Mouse (Mus musculus): Measurements from ENCODE around the gene Mfsd4a. TPM values are rescaled to one million over a fixed set of nuclear protein-coding genes. Genes with fewer than 3 reads are reported as not detected.
A peak's percentile ranks its signal among the peaks of the same experiment; 100 is the strongest.

Gene Mfsd4a
- polyA plus RNA-seq, 1 experiment from 2014 or later = 8.6 TPM

GRCm38 (mm10) chr1:132019876-132020275 is 48.0 kb downstream of the Mfsd4a start:
- no peaks in the 10 kb centered on the region for H3K27me3 ChIP-seq (ENCODE audit: control insufficient read depth, insufficient read depth, low read length)
- WGBS = 93% methylated on average over 7 of the region's 7 CpGs
- H3K9me3 ChIP-seq (ENCODE audit: control insufficient read depth, low read length) = no peaks in the 10 kb centered on the region
- peaks cover 26% of the 10 kb centered on the region for H3K36me3 ChIP-seq (ENCODE audit: control insufficient read depth, insufficient read depth, low read length)
- H3K27ac ChIP-seq (replicated peaks; ENCODE audit: low read depth, low read length) = no peak overlapping the region
- H3K4me1 ChIP-seq (ENCODE audit: control insufficient read depth, insufficient read depth, low read length) = no peaks in the 10 kb centered on the region
- ATAC-seq (ENCODE audit: insufficient number of reproducible peaks, low FRiP score, low TSS enrichment, low read depth) = no peak
- H3K4me3 ChIP-seq (ENCODE audit: low read depth, low read length) = no peak overlapping the region
- no peak overlapping the region for H3K4me2 ChIP-seq (ENCODE audit: low read depth, severe bottlenecking)
- no peak overlapping the region for H3K9ac ChIP-seq (ENCODE audit: low read length)
- no peak for DNase-seq (ENCODE audit: low spot score)

DNA sequence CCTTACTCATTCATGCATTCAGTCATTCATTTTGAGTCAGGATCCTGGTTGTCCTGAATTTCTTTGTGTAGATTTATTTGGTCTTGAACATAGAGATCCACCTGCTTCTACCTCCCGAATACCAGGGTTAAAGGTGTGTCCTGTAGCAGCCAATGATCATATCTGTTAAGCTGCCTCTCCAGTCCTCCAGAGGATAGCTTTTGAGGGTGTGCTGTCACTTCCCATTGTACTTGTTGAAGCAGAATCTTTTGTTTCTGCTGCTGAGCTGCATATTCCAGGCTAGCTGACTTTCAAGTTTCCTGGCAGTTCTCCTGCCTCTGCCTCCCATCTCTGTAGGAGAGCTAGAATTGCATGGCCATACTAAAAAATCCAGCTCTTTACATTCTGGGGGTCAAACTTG is 51.2 kb downstream of the Mfsd4a start:
- WGBS = 92% methylated on average over 1 of the region's 1 CpGs
- H3K27me3 ChIP-seq (ENCODE audit: control insufficient read depth, insufficient read depth, low read length) = no peaks in the 10 kb centered on the region
- H3K27ac ChIP-seq (replicated peaks; ENCODE audit: low read depth, low read length) = no peak overlapping the region
- H3K9me3 ChIP-seq (ENCODE audit: control insufficient read depth, low read length) = no peaks in the 10 kb centered on the region
- no peaks in the 10 kb centered on the region for H3K4me1 ChIP-seq (ENCODE audit: control insufficient read depth, insufficient read depth, low read length)
- H3K4me2 ChIP-seq (ENCODE audit: low read depth, severe bottlenecking) = no peak overlapping the region
- H3K4me3 ChIP-seq (ENCODE audit: low read depth, low read length) = no peak overlapping the region
- H3K36me3 ChIP-seq (ENCODE audit: control insufficient read depth, insufficient read depth, low read length) = peaks cover 17% of the 10 kb centered on the region
- no peak for ATAC-seq (ENCODE audit: insufficient number of reproducible peaks, low FRiP score, low TSS enrichment, low read depth)
- no peak for DNase-seq (ENCODE audit: low spot score)
- no peak overlapping the region for H3K9ac ChIP-seq (ENCODE audit: low read length)

GRCm38 (mm10) chr1:132014800-132015199 is 53.1 kb downstream of the Mfsd4a start:
- peaks cover 12% of the 10 kb centered on the region for H3K36me3 ChIP-seq (ENCODE audit: control insufficient read depth, insufficient read depth, low read length)
- no peak overlapping the region for H3K4me2 ChIP-seq (ENCODE audit: low read depth, severe bottlenecking)
- WGBS = 97% methylated on average over 1 of the region's 1 CpGs
- ATAC-seq (ENCODE audit: insufficient number of reproducible peaks, low FRiP score, low TSS enrichment, low read depth) = no peak
- no peak overlapping the region for H3K9ac ChIP-seq (ENCODE audit: low read length)
- DNase-seq (ENCODE audit: low spot score) = no peak
- H3K27me3 ChIP-seq (ENCODE audit: control insufficient read depth, insufficient read depth, low read length) = no peaks in the 10 kb centered on the region
- H3K9me3 ChIP-seq (ENCODE audit: control insufficient read depth, low read length) = no peaks in the 10 kb centered on the region
- no peak overlapping the region for H3K4me3 ChIP-seq (ENCODE audit: low read depth, low read length)
- no peaks in the 10 kb centered on the region for H3K4me1 ChIP-seq (ENCODE audit: control insufficient read depth, insufficient read depth, low read length)
- H3K27ac ChIP-seq (replicated peaks; ENCODE audit: low read depth, low read length) = no peak overlapping the region

- Histone ChIP-seq H3K4me1 (ENCODE audit: control insufficient read depth, insufficient read depth, low read length) (peaks cover 6% of the 10 kb centered on the region), H3K4me3 (ENCODE audit: low read depth, low read length) (no peak overlapping the region), H3K9me3 (ENCODE audit: control insufficient read depth, low read length) (no peaks in the 10 kb centered on the region), H3K27ac (replicated peaks; ENCODE audit: low read depth, low read length) (no peak overlapping the region), H3K27me3 (ENCODE audit: control insufficient read depth, insufficient read depth, low read length) (no peaks in the 10 kb centered on the region), H3K4me2 (ENCODE audit: low read depth, severe bottlenecking) (no peak overlapping the region), H3K36me3 (ENCODE audit: control insufficient read depth, insufficient read depth, low read length) (peaks cover 6% of the 10 kb centered on the region), H3K9ac (ENCODE audit: low read length) (no peak overlapping the region)
- 89% methylated on average over 8 of the region's 8 CpGs for WGBS
- no peak for DNase-seq (ENCODE audit: low spot score)
- ATAC-seq (ENCODE audit: insufficient number of reproducible peaks, low FRiP score, low TSS enrichment, low read depth) = no peak
Observed at GRCm38 (mm10) chr1:132012861-132013260, 55.0 kb downstream of the Mfsd4a start.

DNA sequence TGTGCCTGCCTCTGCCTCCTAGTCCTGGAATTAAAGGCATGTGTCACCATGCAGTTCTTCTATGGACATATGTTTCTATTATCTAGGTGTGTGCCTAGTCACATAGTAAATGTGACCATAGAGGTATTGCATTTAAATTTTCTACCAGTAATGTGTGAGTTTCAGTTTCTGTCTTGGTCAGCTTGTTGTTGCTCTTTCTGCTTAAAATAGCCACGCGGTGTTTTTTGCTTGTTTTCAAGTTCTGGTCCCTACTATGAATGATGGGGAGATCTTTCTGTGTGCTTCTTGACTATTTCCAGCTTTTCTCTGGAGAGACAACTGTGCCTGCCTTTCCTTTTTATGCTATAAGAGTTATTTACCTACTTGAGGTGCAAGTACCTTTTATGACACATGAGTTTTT is 56.1 kb downstream of the Mfsd4a start:
- Histone ChIP-seq H3K4me1 (ENCODE audit: control insufficient read depth, insufficient read depth, low read length) (peaks cover 6% of the 10 kb centered on the region), H3K27me3 (ENCODE audit: control insufficient read depth, insufficient read depth, low read length) (no peaks in the 10 kb centered on the region), H3K4me3 (ENCODE audit: low read depth, low read length) (no peak overlapping the region), H3K36me3 (ENCODE audit: control insufficient read depth, insufficient read depth, low read length) (peaks cover 4% of the 10 kb centered on the region; the same call in 1 of the 2 replicates), H3K9me3 (ENCODE audit: control insufficient read depth, low read length) (no peaks in the 10 kb centered on the region), H3K27ac (replicated peaks; ENCODE audit: low read depth, low read length) (no peak overlapping the region), H3K9ac (ENCODE audit: low read length) (no peak overlapping the region), H3K4me2 (ENCODE audit: low read depth, severe bottlenecking) (no peak overlapping the region)
- 89% methylated on average over 2 of the region's 2 CpGs for WGBS
- no peak for ATAC-seq (ENCODE audit: insufficient number of reproducible peaks, low FRiP score, low TSS enrichment, low read depth)
- DNase-seq (ENCODE audit: low spot score) = no peak

- H3K4me1 ChIP-seq (ENCODE audit: control insufficient read depth, insufficient read depth, low read length) = peaks cover 6% of the 10 kb centered on the region
- ATAC-seq (ENCODE audit: insufficient number of reproducible peaks, low FRiP score, low TSS enrichment, low read depth) (no peak), DNase-seq (ENCODE audit: low spot score) (no peak)
- H3K36me3 ChIP-seq (ENCODE audit: control insufficient read depth, insufficient read depth, low read length) = peaks cover 4% of the 10 kb centered on the region; the same call in 1 of the 2 replicates
- H3K27ac ChIP-seq (replicated peaks; ENCODE audit: low read depth, low read length) = no peak overlapping the region
- no peaks in the 10 kb centered on the region for H3K9me3 ChIP-seq (ENCODE audit: control insufficient read depth, low read length)
- H3K4me2 ChIP-seq (ENCODE audit: low read depth, severe bottlenecking) = no peak overlapping the region
- H3K4me3 ChIP-seq (ENCODE audit: low read depth, low read length) = no peak overlapping the region
- no peak overlapping the region for H3K9ac ChIP-seq (ENCODE audit: low read length)
- H3K27me3 ChIP-seq (ENCODE audit: control insufficient read depth, insufficient read depth, low read length) = no peaks in the 10 kb centered on the region
- WGBS = 92% methylated on average over 17 of the region's 17 CpGs
Observed at GRCm38 (mm10) chr1:132010632-132011501, 57.0 kb downstream of the Mfsd4a start.

GRCm38 (mm10) chr1:132008881-132009644 is 58.8 kb downstream of the Mfsd4a start:
- peak; percentile 24 for DNase-seq (ENCODE audit: low spot score)
- Histone ChIP-seq H3K9ac (ENCODE audit: low read length) (peak overlapping the region; percentile 55), H3K27ac (replicated peaks; ENCODE audit: low read depth, low read length) (no peak overlapping the region; the same call in 1 of the 2 replicates), H3K9me3 (ENCODE audit: control insufficient read depth, low read length) (no peaks in the 10 kb centered on the region), H3K36me3 (ENCODE audit: control insufficient read depth, insufficient read depth, low read length) (no peaks in the 10 kb centered on the region), H3K4me2 (ENCODE audit: low read depth, severe bottlenecking) (peak overlapping the region; percentile 65), H3K27me3 (ENCODE audit: control insufficient read depth, insufficient read depth, low read length) (no peaks in the 10 kb centered on the region), H3K4me1 (ENCODE audit: control insufficient read depth, insufficient read depth, low read length) (peaks cover 6% of the 10 kb centered on the region), H3K4me3 (ENCODE audit: low read depth, low read length) (peak overlapping the region; percentile 58)
- WGBS = 50% methylated on average over 8 of the region's 8 CpGs
- no peak for ATAC-seq (ENCODE audit: insufficient number of reproducible peaks, low FRiP score, low TSS enrichment, low read depth)
